Comparison of ENCODE assay signal across 22 mouse cellular contexts in the genomic region with DNA sequence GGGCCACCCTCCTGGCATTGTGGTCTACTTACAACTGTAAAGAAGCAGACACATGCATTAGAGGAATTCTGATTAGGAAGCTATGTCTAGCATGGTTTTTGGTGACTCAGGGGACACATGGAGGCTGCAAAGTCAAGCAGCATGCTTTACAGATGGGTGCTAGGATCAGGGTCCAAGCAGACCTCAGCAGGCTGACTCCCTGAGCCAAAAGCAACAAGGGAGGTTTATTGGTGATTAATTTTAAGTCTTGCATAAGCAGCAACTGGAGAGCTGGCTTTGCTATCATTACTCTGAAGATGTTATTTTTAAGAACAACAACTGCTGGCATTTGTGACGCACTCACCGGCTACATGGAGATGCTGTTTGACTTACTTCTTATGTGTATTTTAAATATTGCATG.
DNase-seq lines count a peak whose midpoint lies in the region; ATAC-seq and TF ChIP-seq lines count a peak whose summit lies in the region.
"Had no signal": no experiment of that assay in that cellular context is flagged by ENCODE, and none has a peak within 500 bp of the region (broad histone marks: within the 10 kb centered on the region; RNA-seq: fewer than 3 reads in every experiment).

No protein-coding gene starts in this region.

- no peak overlapping the region for H3K4me3 ChIP-seq in kidney, embryonic 14.5 days (ENCODE audit: low read length)
- H3K4me3 ChIP-seq in heart, embryonic 13.5 days: no peak overlapping the region
- H3K4me3 ChIP-seq in stomach, postnatal 0 days (ENCODE audit: low read depth, low read length): no peak overlapping the region
- H3K4me3 ChIP-seq: embryonic facial prominence, embryonic 15.5 days; forebrain, embryonic 12.5 days; intestine, embryonic 15.5 days; midbrain, embryonic 15.5 days; stomach, embryonic 15.5 days had no signal

- H3K4me2 ChIP-seq in kidney, embryonic 14.5 days (replicated peaks; ENCODE audit: low read depth, low read length): no peak overlapping the region
- H3K4me2 ChIP-seq in heart, embryonic 13.5 days: no peak overlapping the region
- no peak overlapping the region for H3K4me2 ChIP-seq in stomach, postnatal 0 days (replicated peaks; ENCODE audit: low read depth)
- H3K4me2 ChIP-seq: embryonic facial prominence, embryonic 15.5 days; forebrain, embryonic 12.5 days; hindbrain, embryonic 14.5 days; intestine, embryonic 15.5 days; midbrain, embryonic 15.5 days; stomach, embryonic 15.5 days had no signal

- no peak for TF ChIP-seq CTCF in stomach, postnatal 0 days (IDR thresholded peaks at IDR 0.05; ENCODE audit: low read depth)

- H3K27me3 ChIP-seq in kidney, embryonic 14.5 days (ENCODE audit: control insufficient read depth, insufficient read depth, low read length): no peaks in the 10 kb centered on the region
- no peaks in the 10 kb centered on the region for H3K27me3 ChIP-seq in heart, embryonic 13.5 days (replicated peaks)
- no peaks in the 10 kb centered on the region for H3K27me3 ChIP-seq in stomach, postnatal 0 days (ENCODE audit: control insufficient read depth, insufficient read depth, low read length)
- H3K27me3 ChIP-seq: forebrain, embryonic 12.5 days; intestine, embryonic 15.5 days; midbrain, embryonic 15.5 days; stomach, embryonic 15.5 days had no signal

- no peak for ATAC-seq in kidney, embryonic 14.5 days (ENCODE audit: low FRiP score, low TSS enrichment)
- ATAC-seq in heart, embryonic 13.5 days (ENCODE audit: extremely low read depth, insufficient number of reproducible peaks, low FRiP score, low TSS enrichment): no peak
- ATAC-seq in stomach, postnatal 0 days (ENCODE audit: low FRiP score, low TSS enrichment): peak; percentile 33; the same call in 1 of the 2 replicates
- ATAC-seq in activated CD4-positive, CD25-positive, alpha-beta regulatory T cell, adult 4 months: no peak
- ATAC-seq: intestine, embryonic 15.5 days; midbrain, embryonic 15.5 days had no signal

- 74% methylated on average over 2 of the region's 2 CpGs for WGBS in kidney, embryonic 14.5 days
- WGBS in heart, embryonic 13.5 days: 82% methylated on average over 2 of the region's 2 CpGs
- WGBS in stomach, postnatal 0 days: 35% methylated on average over 2 of the region's 2 CpGs

- DNase-seq in heart, adult 9 months (ENCODE audit: low spot score in 2 of 2): peak; percentile 48
- no peak for DNase-seq in heart, postnatal 4 days
- DNase-seq in kidney, postnatal 14 days: peak; percentile 2
- DNase-seq in stomach, postnatal 0 days (ENCODE audit: low spot score): no peak
- no peak for DNase-seq in adrenal gland, adult 2 months
- DNase-seq: adrenal gland, postnatal 14 days; B cell, adult 2 months; cerebellum, postnatal 10 days; kidney, postnatal 36 days; left cerebral cortex, postnatal 4 days; lung, adult 18-20 months; lung, postnatal 36 days; right cerebral cortex, postnatal 14 days had no signal

- H3K9ac ChIP-seq in kidney, embryonic 14.5 days (ENCODE audit: low read depth, low read length): no peak overlapping the region
- H3K9ac ChIP-seq in heart, embryonic 13.5 days: no peak overlapping the region
- no peak overlapping the region for H3K9ac ChIP-seq in stomach, postnatal 0 days (ENCODE audit: low read length)
- H3K9ac ChIP-seq: embryonic facial prominence, embryonic 15.5 days; forebrain, embryonic 12.5 days; hindbrain, embryonic 14.5 days; intestine, embryonic 15.5 days; midbrain, embryonic 15.5 days; stomach, embryonic 15.5 days had no signal

- H3K9me3 ChIP-seq in kidney, embryonic 14.5 days (ENCODE audit: control insufficient read depth, low read length): no peaks in the 10 kb centered on the region
- no peaks in the 10 kb centered on the region for H3K9me3 ChIP-seq in heart, embryonic 13.5 days
- H3K9me3 ChIP-seq in stomach, postnatal 0 days (ENCODE audit: control insufficient read depth, low read length): no peaks in the 10 kb centered on the region
- H3K9me3 ChIP-seq: embryonic facial prominence, embryonic 15.5 days; forebrain, embryonic 12.5 days; intestine, embryonic 15.5 days; midbrain, embryonic 15.5 days; stomach, embryonic 15.5 days had no signal

- H3K36me3 ChIP-seq in kidney, embryonic 14.5 days (ENCODE audit: control insufficient read depth, insufficient read depth, low read length): no peaks in the 10 kb centered on the region
- H3K36me3 ChIP-seq in heart, embryonic 13.5 days: no peaks in the 10 kb centered on the region
- H3K36me3 ChIP-seq in stomach, postnatal 0 days (ENCODE audit: control insufficient read depth, insufficient read depth, low read length): no peaks in the 10 kb centered on the region
- H3K36me3 ChIP-seq: embryonic facial prominence, embryonic 15.5 days; forebrain, embryonic 12.5 days; intestine, embryonic 15.5 days; midbrain, embryonic 15.5 days; stomach, embryonic 15.5 days had no signal

- TF ChIP-seq EP300 in stomach, postnatal 0 days (optimal IDR thresholded peaks at IDR 0.05): no peak

- no peaks in the 10 kb centered on the region for H3K4me1 ChIP-seq in kidney, embryonic 14.5 days (ENCODE audit: control insufficient read depth, insufficient read depth, low read length)
- H3K4me1 ChIP-seq in heart, embryonic 13.5 days: peaks cover 58% of the 10 kb centered on the region
- no peaks in the 10 kb centered on the region for H3K4me1 ChIP-seq in stomach, postnatal 0 days (replicated peaks; ENCODE audit: control insufficient read depth, insufficient read depth)
- H3K4me1 ChIP-seq: forebrain, embryonic 12.5 days; intestine, embryonic 15.5 days; midbrain, embryonic 15.5 days; stomach, embryonic 15.5 days had no signal

- no peak overlapping the region for H3K27ac ChIP-seq in kidney, embryonic 14.5 days (ENCODE audit: low read depth, low read length)
- H3K27ac ChIP-seq in heart, embryonic 13.5 days (replicated peaks): peak overlapping the region; percentile 91
- no peak overlapping the region for H3K27ac ChIP-seq in stomach, postnatal 0 days (replicated peaks)
- H3K27ac ChIP-seq: embryonic facial prominence, embryonic 15.5 days; forebrain, embryonic 12.5 days; hindbrain, embryonic 14.5 days; intestine, embryonic 15.5 days; midbrain, embryonic 15.5 days; stomach, embryonic 15.5 days had no signal

Comparison
In these comparisons a context has a peak if more than half of its experiments do, and no peak if none do; other contexts are left out.
1. DNase-seq: peak in heart, adult 9 months (2 of 2) and kidney, postnatal 14 days (single experiment); none in heart, postnatal 4 days (single experiment), stomach, postnatal 0 days (single experiment) and adrenal gland, adult 2 months (single experiment).